Mouse (Mus musculus) bone marrow, adult 2 months (tissue): ENCODE data around the gene Stat3. TPM values are rescaled to one million over a fixed set of nuclear protein-coding genes. Genes with fewer than 3 reads are reported as not detected.

ENCODE experiments used
- H3K27ac ChIP-seq: fragments of 200-500 bp; 2 replicates; pipeline ENCODE4 v1.5.1; 2012; ENCODE audit warnings: low read depth, mild to moderate bottlenecking, control low read depth, inconsistent platforms, low read length; ENCODE audit not compliant: control insufficient read depth, poor library complexity, insufficient read depth
- H3K4me1 ChIP-seq: fragments of 200-500 bp; 2 replicates; pipeline ENCODE4 v1.6.1; 2011; ENCODE audit warnings: low read length; ENCODE audit not compliant: control insufficient read depth, insufficient read depth
- H3K4me3 ChIP-seq: fragments of 200-500 bp; replicated peaks from 2 replicates; pipeline ENCODE3; 2011; ENCODE audit warnings: mild to moderate bottlenecking, low read depth, low read length, control low read depth; ENCODE audit not compliant: control insufficient read depth
- CTCF ChIP-seq: fragments of 200-500 bp; IDR thresholded peaks from 2 replicates; pipeline ENCODE4 v1.5.1; 2011; ENCODE audit warnings: low read length, control low read depth; ENCODE audit not compliant: control insufficient read depth, insufficient read depth
- POLR2A ChIP-seq: fragments of 200-500 bp; IDR thresholded peaks from 2 replicates; pipeline ENCODE4 v1.6.1; 2011; ENCODE audit warnings: low read depth, mild to moderate bottlenecking, control low read depth, low read length, borderline replicate concordance; ENCODE audit not compliant: control insufficient read depth
- WGBS: fragments of 180-500 bp; shearing (Covaris S2); methylation state at CpG from one replicate; pipeline ENCODE4 v1.1.7; 2018; 5-methylcytosine and 5-hydroxymethylcytosine counted together
- polyA plus RNA-seq: library from polyadenylated mRNA; stranded (reverse); fragments of >200 nt; gene quantifications from 2 replicates; pipeline ENCODE4 v1.2.4, GENCODE M21; 2011; ENCODE audit warnings: low replicate concordance; ENCODE audit not compliant: missing spikeins, insufficient read depth, insufficient read length

Gene Stat3
- polyA plus RNA-seq, 1 experiment = 60.0 TPM

DNA sequence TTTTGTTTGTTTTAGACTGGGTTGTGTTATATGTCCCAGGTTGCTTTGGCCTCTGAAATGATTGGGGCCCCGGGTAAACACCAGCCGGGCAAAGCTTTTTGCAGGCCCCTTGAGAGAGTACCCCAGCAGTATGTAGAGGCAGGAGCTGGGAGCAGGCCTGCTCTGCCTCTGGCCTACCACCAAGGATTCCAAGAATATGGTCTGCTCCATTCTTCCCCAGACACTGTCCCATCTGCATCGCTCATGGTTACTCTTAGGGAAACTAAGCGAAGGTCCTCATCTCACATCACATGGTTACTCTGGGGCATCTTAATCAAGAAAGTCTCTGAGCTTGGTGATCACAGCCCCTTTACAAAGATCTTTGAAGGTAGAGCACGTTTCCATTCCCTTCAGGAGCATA, 29.2 kb upstream of the Stat3 start:
- Histone ChIP-seq H3K27ac (no peak overlapping the region), H3K4me3 (no peak overlapping the region), H3K4me1 (no peaks in the 10 kb centered on the region)
- WGBS = 77% methylated on average over 5 of the region's 5 CpGs
- TF ChIP-seq POLR2A (no peak), CTCF (no peak)

DNA sequence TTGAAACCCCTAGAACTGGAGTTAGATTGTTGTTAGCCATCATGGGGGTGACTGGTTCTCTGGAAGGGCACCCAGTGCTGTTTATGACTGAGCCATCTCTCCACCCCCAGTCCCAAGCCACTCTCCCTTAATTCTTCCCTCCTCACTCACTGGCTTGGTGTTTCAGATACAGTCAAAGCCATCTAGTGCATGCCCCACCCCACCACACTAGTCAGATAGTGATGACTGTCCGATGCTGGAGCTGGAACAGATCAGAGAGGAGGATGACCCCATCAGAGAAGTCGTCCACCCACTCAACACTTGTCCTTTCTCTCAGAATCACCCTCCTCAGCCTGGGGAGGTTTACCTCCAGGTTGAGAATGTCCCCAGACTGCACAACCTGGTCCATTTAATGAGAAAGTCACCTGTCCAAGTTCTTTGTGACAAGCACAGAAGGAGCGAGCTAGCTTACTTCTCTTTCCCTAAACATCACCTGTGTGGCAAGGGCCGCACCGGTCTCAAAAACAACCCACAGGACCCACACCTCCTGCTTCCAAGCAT, 28.6 kb upstream of the Stat3 start:
- Histone ChIP-seq H3K4me3 (no peak overlapping the region), H3K4me1 (no peaks in the 10 kb centered on the region), H3K27ac (no peak overlapping the region)
- TF ChIP-seq POLR2A (no peak), CTCF (no peak)
- WGBS = 84% methylated on average over 5 of the region's 5 CpGs

DNA sequence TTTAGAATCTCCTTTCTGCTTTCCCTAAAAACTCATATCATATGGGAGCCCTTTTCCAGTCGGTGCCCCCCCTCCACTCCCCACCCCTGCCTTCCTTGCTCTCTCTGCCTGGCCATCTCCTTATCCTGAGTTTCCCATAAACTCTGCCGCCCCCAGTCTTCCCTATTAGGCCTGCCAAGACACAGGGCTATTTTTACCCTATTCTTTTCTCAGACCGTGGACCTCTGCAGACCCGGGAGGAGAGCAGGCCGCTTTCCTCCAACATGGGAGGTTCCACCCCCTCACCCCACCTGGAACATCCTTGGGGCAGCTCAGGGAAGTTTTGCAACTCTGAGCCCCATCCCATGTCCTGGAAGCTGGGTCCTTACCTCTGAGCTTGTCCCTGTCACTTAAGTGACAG, 28.0 kb upstream of the Stat3 start:
- 78% methylated on average over 5 of the region's 5 CpGs for WGBS
- TF ChIP-seq CTCF (no peak), POLR2A (no peak)
- H3K27ac ChIP-seq = no peak overlapping the region
- H3K4me3 ChIP-seq = no peak overlapping the region
- H3K4me1 ChIP-seq = no peaks in the 10 kb centered on the region

DNA sequence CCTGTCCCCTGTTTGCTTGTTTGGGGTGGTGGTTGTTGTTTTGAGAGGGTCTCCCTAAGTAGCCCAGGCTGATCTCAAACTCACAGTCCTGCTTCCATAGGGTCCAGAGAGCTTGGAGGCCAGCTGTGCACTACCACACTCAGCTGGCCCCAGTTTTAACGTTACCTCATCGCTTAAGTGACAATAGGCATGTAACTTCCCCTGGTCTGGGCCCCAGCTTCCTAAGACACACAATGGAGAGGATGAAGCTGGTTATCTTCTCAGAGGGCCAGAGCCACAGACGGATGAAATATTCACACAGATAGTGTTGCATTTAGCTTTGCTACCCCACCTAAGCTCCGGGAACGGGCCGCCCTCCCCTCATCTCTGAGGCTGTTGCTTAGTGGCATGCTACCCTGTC, 26.4 kb upstream of the Stat3 start:
- 49% methylated on average over 6 of the region's 6 CpGs for WGBS
- no peak overlapping the region for H3K4me3 ChIP-seq
- no peak overlapping the region for H3K27ac ChIP-seq
- no peaks in the 10 kb centered on the region for H3K4me1 ChIP-seq
- TF ChIP-seq CTCF (no peak), POLR2A (no peak)

DNA sequence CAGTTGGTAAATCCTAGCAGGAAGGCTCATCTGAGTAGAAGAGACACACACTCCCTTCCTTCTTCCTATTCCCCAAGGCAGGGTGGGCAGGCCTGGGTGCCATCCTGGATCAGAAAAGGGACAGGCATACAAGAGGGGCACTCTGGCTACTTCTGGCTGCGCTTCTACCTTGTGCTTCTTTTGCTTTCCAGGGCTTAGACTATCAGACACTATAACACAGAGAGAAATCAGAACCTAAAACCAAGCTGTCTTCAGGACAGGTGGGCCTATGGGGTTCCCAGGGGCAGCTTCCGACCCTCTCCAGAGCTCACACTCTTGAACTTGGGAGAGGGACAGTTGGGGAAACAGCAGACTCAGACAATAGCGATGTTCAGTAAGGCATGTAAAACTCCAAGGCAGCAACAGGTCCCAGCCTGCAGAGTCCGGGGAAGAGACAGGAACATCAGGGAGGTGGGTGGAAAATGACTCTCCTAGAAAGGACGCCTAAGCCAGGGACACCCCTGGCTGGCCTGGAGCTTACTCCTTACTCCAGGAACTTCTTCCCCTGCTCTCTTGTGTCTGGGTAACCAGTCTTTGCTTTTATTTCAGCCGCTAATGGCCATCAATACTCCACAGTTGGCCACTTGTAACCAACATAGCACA, 25.7 kb upstream of the Stat3 start:
- H3K27ac ChIP-seq = no peak overlapping the region
- H3K4me1 ChIP-seq = no peaks in the 10 kb centered on the region; the same call in 1 of the 2 replicates
- WGBS = 86% methylated on average over 6 of the region's 6 CpGs
- H3K4me3 ChIP-seq = no peak overlapping the region
- no peak for TF ChIP-seq CTCF
- no peak for TF ChIP-seq POLR2A

DNA sequence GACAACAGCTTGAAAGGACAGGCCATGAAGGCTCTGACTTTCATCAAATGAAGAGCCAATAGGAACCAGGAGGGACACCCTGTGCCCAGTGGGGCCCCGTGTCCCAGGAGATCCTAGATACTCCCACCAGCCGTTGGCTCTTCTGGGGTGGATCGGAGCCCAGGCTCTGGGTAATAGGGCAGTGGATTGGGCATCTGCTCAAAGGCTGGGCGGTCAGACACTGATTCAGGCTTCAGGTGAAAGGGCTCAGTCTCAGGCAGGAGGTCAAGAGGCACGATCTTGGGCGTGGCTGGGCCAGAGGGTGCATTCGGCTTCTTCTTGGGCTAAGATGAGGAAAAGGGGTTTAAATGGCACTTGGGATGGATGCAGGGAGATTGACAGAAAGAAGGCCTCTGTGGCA, 24.8 kb upstream of the Stat3 start:
- no peaks in the 10 kb centered on the region; the same call in 1 of the 2 replicates for H3K4me1 ChIP-seq
- WGBS = 90% methylated on average over 7 of the region's 7 CpGs
- no peak overlapping the region for H3K27ac ChIP-seq
- no peak overlapping the region for H3K4me3 ChIP-seq
- TF ChIP-seq CTCF (no peak), POLR2A (no peak)

DNA sequence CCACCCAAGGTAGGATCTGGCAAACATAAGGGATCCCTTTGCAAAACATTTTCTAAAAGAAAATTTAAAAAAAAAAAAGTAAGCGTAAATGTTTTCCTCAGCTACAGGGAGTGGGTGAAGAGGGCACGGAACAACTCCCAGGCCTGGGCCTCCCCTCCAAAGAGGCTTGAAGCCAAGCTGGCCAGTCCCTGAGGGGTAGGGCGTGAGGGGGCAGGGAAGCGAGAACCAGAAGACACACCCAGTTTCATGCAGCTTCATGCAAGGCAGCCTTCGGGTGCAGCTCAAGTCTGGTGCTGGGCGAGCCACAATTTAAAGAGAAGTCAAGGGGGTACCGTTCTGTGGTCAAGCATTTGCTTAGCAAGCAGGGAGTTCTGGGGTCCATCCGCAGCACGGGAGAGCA, 24.3 kb upstream of the Stat3 start:
- H3K4me1 ChIP-seq = no peaks in the 10 kb centered on the region; the same call in 1 of the 2 replicates
- H3K27ac ChIP-seq = no peak overlapping the region
- TF ChIP-seq POLR2A = no peak
- no peak for TF ChIP-seq CTCF
- H3K4me3 ChIP-seq = no peak overlapping the region
- 81% methylated on average over 9 of the region's 9 CpGs for WGBS

DNA sequence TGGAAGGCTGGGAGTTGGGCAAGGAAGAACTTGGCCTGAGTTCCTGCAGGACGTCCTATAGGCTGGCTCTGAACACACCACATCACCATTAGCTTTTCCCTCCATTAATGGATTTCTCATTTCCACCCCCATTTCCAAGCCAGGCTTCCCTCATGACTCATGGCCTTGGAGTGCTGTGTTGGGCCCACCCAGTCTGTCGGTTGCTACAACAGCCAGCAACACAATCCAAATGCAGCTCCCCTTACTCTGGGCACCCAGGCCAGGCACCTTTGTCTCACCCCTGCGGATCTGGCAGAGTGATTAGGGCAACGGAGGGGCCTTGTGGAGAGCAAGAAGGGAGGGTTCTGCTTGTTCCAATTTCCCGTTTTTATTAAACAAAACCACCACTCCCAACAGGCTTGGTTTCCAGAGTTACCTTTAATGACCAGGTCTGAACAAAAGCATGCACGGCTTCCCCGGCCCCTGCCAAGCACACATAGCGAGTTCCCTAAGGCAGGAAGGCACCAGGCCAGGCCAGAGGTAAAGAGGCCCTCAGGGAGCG, 23.1 kb upstream of the Stat3 start:
- no peak overlapping the region for H3K4me3 ChIP-seq
- WGBS = 63% methylated on average over 9 of the region's 9 CpGs
- no peak overlapping the region for H3K27ac ChIP-seq
- no peak for TF ChIP-seq CTCF
- TF ChIP-seq POLR2A = no peak
- no peaks in the 10 kb centered on the region; the same call in 1 of the 2 replicates for H3K4me1 ChIP-seq

DNA sequence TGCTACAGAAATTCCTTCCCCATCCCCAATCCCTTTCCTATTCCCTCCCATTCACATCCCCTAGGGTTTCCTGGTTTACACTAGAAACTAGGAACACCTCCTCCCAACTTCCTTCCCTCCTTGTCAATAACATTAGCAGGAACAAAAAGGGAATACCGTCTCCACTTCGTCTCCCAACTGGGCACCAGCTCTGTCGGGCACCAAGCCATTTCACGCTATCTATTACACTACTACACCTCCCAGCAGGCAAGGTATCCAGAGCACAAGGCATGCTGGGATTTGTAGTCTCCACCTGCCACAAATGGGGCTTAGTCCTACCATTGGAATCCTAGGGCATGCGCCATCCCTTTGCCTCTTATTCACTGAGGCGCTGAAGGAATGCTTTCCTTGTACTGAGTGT, 21.2 kb upstream of the Stat3 start:
- Histone ChIP-seq H3K27ac (no peak overlapping the region), H3K4me1 (no peaks in the 10 kb centered on the region; the same call in 1 of the 2 replicates), H3K4me3 (no peak overlapping the region)
- 47% methylated on average over 6 of the region's 6 CpGs for WGBS
- TF ChIP-seq CTCF = no peak
- no peak for TF ChIP-seq POLR2A
